Mouse (Mus musculus): Measurements from ENCODE around the gene Adap1. TPM values are rescaled to one million over a fixed set of nuclear protein-coding genes. Genes with fewer than 3 reads are reported as not detected.

Gene Adap1
- polyA plus RNA-seq, 1 experiment from 2014 or later: 0.63 TPM

DNA sequence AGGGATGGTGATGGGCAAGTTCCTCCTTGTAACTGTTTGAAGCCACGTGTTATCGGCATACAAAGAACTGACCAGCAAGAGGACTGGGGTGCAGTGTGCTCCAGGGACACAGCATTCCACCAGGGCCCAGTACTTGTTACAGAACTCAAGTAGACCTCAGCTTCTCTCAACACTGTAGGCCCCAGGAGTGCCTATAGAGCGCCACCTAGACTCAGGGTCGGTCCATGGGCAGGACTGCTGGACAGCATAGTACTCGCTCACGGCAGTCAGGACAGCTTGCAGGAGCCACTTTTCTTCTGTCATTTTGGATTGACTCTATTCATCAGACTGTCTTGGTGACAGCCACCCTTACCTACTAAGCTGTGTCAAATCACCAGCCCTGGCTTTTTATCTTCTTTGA is 70.5 kb downstream of the Adap1 start:
- Histone ChIP-seq H3K4me3 (no peak overlapping the region), H3K4me1 (peaks cover 28% of the 10 kb centered on the region), H3K9ac (no peak overlapping the region), H3K27me3 (no peaks in the 10 kb centered on the region), H3K27ac (no peak overlapping the region), H3K4me2 (no peak overlapping the region), H3K9me3 (no peaks in the 10 kb centered on the region), H3K36me3 (peaks cover 41% of the 10 kb centered on the region)
- no peak for ATAC-seq (ENCODE audit: insufficient number of reproducible peaks, insufficient read depth, low FRiP score, low TSS enrichment, low read depth)
- 82% methylated on average over 6 of the region's 6 CpGs for WGBS

DNA sequence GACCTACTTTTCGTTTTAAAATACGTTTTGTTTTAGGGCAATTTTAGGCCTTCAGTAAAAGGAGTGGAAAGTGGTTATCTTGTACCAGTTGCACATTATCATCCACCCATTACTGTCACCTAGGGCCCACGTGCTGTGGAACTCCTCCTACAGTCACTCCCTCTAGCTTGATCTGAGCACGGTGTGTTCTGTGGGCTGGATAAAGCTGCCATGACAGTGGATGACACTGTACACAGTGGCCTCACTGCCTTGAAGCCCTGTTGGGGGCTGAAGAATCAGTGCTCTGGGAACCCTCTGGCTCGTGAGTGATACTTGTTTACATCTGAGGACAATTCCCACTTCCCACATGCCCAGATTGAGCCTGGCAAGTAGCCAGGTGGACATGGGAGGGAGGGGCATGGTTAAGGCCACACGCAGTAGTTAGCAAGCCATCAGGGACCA is 72.1 kb downstream of the Adap1 start:
- 6% methylated on average over 6 of the region's 6 CpGs for WGBS

DNA sequence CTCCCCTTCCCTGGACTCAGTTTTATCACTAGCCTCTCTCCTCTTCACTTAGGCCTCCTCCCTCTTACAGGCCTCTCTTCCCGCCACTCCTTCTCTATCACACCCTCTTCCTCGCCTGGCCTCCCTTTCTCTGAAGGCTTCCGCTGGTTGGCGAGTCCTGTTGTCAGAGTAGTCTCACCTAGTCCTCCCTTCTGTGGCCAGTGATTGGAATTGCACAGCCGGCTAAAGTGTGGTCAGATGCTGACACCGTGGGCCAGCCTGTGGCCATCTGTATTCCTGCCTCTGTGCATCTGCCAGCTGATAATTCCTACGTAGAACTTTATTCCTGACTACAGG is 72.5 kb downstream of the Adap1 start:
- H3K4me1 ChIP-seq: peaks cover 28% of the 10 kb centered on the region
- H3K4me3 ChIP-seq: peak overlapping the region; percentile 83
- H3K27me3 ChIP-seq: no peaks in the 10 kb centered on the region
- H3K9ac ChIP-seq: peak overlapping the region; percentile 93
- H3K27ac ChIP-seq: peak overlapping the region; percentile 92
- no peak; the same call in 1 of the 2 replicates for ATAC-seq (ENCODE audit: insufficient number of reproducible peaks, insufficient read depth, low FRiP score, low TSS enrichment, low read depth)
- WGBS: 0% methylated on average over 7 of the region's 7 CpGs
- H3K4me2 ChIP-seq: peak overlapping the region; percentile 94
- peaks cover 48% of the 10 kb centered on the region for H3K36me3 ChIP-seq
- no peaks in the 10 kb centered on the region for H3K9me3 ChIP-seq

More for the DNA sequence above, 72.1 kb downstream of the Adap1 start:
- H3K4me3 ChIP-seq: peak overlapping the region; percentile 83
- peak overlapping the region; percentile 93 for H3K9ac ChIP-seq
- peaks cover 48% of the 10 kb centered on the region for H3K36me3 ChIP-seq
- peak overlapping the region; percentile 92 for H3K27ac ChIP-seq
- H3K4me1 ChIP-seq: peaks cover 28% of the 10 kb centered on the region
- no peaks in the 10 kb centered on the region for H3K9me3 ChIP-seq
- no peak for ATAC-seq (ENCODE audit: insufficient number of reproducible peaks, insufficient read depth, low FRiP score, low TSS enrichment, low read depth)
- peak overlapping the region; percentile 94 for H3K4me2 ChIP-seq
- no peaks in the 10 kb centered on the region for H3K27me3 ChIP-seq

DNA sequence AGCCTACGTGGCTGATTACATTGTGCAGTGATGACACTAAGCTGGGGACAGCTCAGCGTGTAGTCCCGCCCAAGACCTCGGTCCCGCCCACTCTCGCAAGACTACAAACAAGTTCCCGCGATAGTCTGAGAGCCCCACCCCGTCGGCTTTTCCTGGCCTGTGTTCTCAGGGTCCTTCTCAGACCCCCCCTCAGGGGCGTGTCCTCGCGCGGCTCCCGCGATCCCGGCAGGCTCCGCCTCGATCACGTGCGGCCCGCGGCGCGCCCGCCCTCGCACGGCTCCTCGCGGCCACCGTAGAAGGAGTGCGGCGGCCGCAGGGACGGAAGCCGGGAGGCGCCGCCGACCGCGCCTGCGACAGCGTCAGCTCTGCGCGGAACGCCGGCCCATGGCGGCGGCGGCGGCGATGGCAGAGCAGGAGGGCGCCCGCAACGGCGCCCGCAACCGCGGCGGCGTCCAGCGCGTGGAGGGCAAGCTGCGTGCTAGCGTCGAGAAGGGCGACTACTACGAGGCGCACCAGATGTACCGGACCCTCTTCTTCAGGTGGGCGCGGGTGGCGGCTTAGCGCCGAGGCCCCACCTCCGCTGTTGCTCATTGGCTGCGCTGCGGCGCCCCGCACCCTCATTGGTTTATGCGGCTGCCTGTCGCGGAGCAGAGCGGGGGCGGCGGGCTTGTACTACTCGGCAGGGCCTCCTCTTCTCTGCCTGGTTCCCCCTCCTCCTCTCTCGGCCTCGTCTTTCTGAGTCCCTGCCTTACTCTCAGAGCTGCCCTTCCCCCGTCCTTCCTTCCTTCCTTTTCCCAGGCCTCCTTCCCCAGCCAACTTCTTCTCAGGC is 73.1 kb downstream of the Adap1 start, which contains the start of gene Get4:
Gene Get4, plus strand, starts transcription at position 244 of the 829 bp plus-strand sequence.
- WGBS: under 1% methylated on average over 89 of the region's 90 CpGs

DNA sequence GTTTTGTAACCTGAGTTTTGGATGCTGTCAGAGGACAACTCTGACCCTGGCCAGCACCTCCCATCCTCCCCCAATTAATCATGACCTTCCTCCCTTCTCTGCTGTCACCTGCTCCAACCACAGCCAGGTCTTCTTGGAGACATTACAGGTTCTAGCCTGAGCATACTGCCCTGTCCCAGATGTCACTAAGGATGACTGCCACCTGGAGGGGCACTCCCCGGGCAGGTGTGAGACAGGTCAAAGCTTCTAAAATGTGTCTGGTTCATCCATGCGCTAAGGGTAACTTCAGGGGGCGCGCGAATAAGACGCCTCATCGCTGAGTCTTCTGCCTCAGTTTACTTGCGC is 73.7 kb downstream of the Adap1 start:
- peak overlapping the region; percentile 79 for H3K9ac ChIP-seq
- H3K4me3 ChIP-seq: peak overlapping the region; percentile 83
- ATAC-seq (ENCODE audit: insufficient number of reproducible peaks, insufficient read depth, low FRiP score, low TSS enrichment, low read depth): no peak; the same call in 1 of the 2 replicates
- H3K36me3 ChIP-seq: peaks cover 48% of the 10 kb centered on the region
- peak overlapping the region; percentile 94 for H3K4me2 ChIP-seq
- peaks cover 28% of the 10 kb centered on the region for H3K4me1 ChIP-seq
- H3K27ac ChIP-seq: peak overlapping the region; percentile 80
- H3K27me3 ChIP-seq: no peaks in the 10 kb centered on the region
- under 1% methylated on average over 8 of the region's 8 CpGs for WGBS
- H3K9me3 ChIP-seq: no peaks in the 10 kb centered on the region

More for the DNA sequence above, 73.1 kb downstream of the Adap1 start, which contains the start of gene Get4:
- peak within 1 kb of the TSS; percentile 92 for H3K27ac ChIP-seq
- H3K27me3 ChIP-seq: no peaks in the 10 kb centered on the region
- peak; percentile 96 for ATAC-seq (ENCODE audit: insufficient number of reproducible peaks, insufficient read depth, low FRiP score, low TSS enrichment, low read depth)
- H3K4me2 ChIP-seq: peak within 1 kb of the TSS; percentile 94
- peak within 1 kb of the TSS; percentile 93 for H3K9ac ChIP-seq
- peaks cover 48% of the 10 kb centered on the region for H3K36me3 ChIP-seq
- peaks cover 28% of the 10 kb centered on the region for H3K4me1 ChIP-seq
- H3K4me3 ChIP-seq: peak within 1 kb of the TSS; percentile 83
- H3K9me3 ChIP-seq: no peaks in the 10 kb centered on the region

DNA sequence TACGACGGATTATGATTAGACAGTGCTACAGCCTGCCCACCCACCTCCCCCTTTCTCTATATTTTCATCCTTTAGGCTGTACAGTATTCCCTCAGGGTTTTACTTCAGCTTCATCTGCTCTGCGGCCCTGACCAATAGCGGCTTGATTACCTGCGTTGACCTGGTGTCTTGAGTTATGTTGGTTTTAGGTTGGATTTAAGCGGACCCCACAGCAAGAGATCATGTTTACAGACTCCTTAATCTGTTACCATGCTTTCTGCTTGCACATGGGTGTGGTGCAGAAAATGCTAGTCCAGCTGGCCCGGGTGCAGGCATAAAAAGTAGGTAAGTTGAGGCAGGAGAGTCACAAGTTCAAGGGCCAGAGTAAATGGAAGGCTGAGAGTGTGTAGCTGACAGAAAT is 74.1 kb downstream of the Adap1 start:
- Histone ChIP-seq H3K4me3 (peak overlapping the region; percentile 83; the same call in 1 of the 2 replicates), H3K4me1 (peaks cover 28% of the 10 kb centered on the region), H3K36me3 (peaks cover 51% of the 10 kb centered on the region), H3K27me3 (no peaks in the 10 kb centered on the region), H3K4me2 (peak overlapping the region; percentile 94), H3K9me3 (no peaks in the 10 kb centered on the region), H3K9ac (peak overlapping the region; percentile 79), H3K27ac (peak overlapping the region; percentile 80)
- no peak for ATAC-seq (ENCODE audit: insufficient number of reproducible peaks, insufficient read depth, low FRiP score, low TSS enrichment, low read depth)
- 86% methylated on average over 7 of the region's 7 CpGs for WGBS

DNA sequence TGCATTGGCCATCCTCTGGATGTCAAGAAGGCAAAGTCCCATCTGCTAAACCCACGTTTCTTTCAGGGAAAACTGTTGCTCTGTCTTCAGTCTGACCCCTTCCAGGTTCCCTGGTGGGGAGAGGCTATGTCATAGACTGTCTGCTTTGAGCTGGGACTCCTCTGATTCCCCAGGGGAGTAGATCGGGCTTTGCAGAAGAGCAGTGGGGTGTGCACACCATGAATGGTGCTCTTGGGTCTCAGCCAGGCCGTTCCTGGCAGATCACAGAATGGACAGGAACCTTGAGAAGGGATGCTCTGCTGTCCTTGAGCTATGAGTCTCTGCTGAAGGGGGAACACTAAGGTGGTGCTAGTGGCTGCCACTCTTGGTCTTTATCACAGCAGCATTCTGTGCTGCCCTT is 76.6 kb downstream of the Adap1 start:
- H3K4me3 ChIP-seq: no peak overlapping the region
- no peak overlapping the region for H3K27ac ChIP-seq
- H3K4me2 ChIP-seq: no peak overlapping the region
- H3K4me1 ChIP-seq: peaks cover 14% of the 10 kb centered on the region
- peaks cover 68% of the 10 kb centered on the region for H3K36me3 ChIP-seq
- no peaks in the 10 kb centered on the region for H3K27me3 ChIP-seq
- H3K9ac ChIP-seq: no peak overlapping the region
- H3K9me3 ChIP-seq: no peaks in the 10 kb centered on the region
- 85% methylated on average over 3 of the region's 3 CpGs for WGBS
- no peak for ATAC-seq (ENCODE audit: insufficient number of reproducible peaks, insufficient read depth, low FRiP score, low TSS enrichment, low read depth)

DNA sequence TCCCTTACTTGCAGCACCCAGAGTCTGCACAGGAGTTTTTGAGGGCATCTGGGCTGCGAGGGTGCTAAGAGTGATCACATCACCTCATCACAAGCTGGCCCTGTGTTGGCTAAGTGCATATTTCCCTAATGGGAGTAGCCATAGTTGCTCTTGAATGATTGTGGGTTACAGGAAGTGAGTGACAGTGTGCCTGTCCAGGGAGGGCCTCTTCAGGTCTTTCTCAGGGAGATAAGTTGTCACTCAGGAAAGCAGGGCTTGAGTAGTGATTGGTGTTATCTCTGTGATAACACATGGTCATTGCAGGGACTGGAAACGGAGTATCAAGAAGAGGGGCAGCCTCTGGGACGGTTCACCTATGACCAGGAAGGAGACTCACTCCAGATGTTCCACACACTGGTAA is 77.7 kb downstream of the Adap1 start:
- Histone ChIP-seq H3K27ac (no peak overlapping the region), H3K9ac (no peak overlapping the region), H3K36me3 (peaks cover 76% of the 10 kb centered on the region), H3K4me3 (no peak overlapping the region), H3K9me3 (no peaks in the 10 kb centered on the region), H3K4me2 (no peak overlapping the region), H3K4me1 (peaks cover 6% of the 10 kb centered on the region), H3K27me3 (no peaks in the 10 kb centered on the region)
- 86% methylated on average over 3 of the region's 3 CpGs for WGBS
- no peak for ATAC-seq (ENCODE audit: insufficient number of reproducible peaks, insufficient read depth, low FRiP score, low TSS enrichment, low read depth)

DNA sequence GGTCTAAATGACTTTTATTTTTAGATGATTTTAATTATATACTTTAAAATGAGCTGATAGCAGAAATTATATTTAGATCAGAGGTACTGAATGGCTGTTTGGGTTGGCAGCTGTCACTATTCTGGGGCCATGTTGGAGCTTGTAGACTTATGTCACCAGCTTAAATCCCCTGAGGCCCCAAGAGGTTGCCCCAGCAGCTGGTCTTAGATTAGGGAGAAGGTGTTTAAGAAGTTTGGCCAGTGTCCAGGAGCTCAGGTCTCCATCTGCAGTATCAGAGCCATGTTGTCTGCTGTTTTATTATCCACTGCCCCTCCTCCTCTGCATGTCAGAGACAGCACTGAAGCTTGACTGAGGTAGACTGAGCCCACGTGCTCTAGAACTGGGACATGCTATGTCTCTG is 82.0 kb downstream of the Adap1 start:
- no peaks in the 10 kb centered on the region for H3K27me3 ChIP-seq
- no peak overlapping the region for H3K4me2 ChIP-seq
- ATAC-seq (ENCODE audit: insufficient number of reproducible peaks, insufficient read depth, low FRiP score, low TSS enrichment, low read depth): no peak
- no peaks in the 10 kb centered on the region for H3K9me3 ChIP-seq
- no peak overlapping the region for H3K9ac ChIP-seq
- no peaks in the 10 kb centered on the region for H3K4me1 ChIP-seq
- H3K36me3 ChIP-seq: peaks cover 97% of the 10 kb centered on the region
- H3K4me3 ChIP-seq: no peak overlapping the region
- WGBS: 72% methylated on average over 1 of the region's 1 CpGs
- H3K27ac ChIP-seq: no peak overlapping the region

DNA sequence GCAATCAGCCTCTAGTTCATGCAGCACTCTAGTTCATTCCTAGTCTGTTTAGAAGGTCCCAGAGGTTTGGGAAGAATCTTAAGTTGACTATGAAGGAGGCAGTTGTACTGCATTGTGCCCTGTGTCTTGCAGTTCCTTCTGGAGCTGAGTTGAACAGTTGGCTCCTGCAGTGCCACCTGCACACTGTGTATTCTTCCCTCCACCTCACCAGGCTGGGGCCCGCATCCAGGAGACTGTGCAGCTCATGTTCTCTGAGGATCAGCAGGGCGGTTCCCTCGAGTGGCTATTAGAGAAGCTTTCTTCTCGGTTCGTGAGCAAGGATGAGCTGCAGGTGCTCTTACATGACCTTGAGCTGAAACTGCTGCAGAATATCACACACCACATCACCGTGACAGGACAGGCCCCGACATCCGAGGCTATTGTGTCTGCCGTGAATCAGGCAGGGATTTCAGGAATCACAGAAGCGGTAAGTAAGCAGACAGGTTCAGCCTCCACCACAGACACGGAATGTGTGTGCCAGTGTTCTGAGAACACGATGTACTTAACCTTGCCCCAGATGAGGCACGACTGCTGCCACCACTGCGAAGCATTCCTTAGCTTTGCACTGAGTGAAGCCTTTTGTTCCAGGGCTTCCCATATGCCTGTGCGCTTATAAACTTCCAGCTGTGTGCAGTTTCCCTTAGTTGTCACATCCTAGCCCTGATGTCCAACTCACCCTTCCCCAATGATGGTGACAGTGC is 84.2 kb downstream of the Adap1 start:
- no peak overlapping the region for H3K4me2 ChIP-seq
- no peaks in the 10 kb centered on the region for H3K9me3 ChIP-seq
- no peaks in the 10 kb centered on the region for H3K27me3 ChIP-seq
- H3K4me1 ChIP-seq: no peaks in the 10 kb centered on the region
- H3K9ac ChIP-seq: no peak overlapping the region
- WGBS: 91% methylated on average over 15 of the region's 15 CpGs
- peaks cover 97% of the 10 kb centered on the region for H3K36me3 ChIP-seq
- ATAC-seq (ENCODE audit: insufficient number of reproducible peaks, insufficient read depth, low FRiP score, low TSS enrichment, low read depth): no peak
- no peak overlapping the region for H3K27ac ChIP-seq
- H3K4me3 ChIP-seq: no peak overlapping the region

DNA sequence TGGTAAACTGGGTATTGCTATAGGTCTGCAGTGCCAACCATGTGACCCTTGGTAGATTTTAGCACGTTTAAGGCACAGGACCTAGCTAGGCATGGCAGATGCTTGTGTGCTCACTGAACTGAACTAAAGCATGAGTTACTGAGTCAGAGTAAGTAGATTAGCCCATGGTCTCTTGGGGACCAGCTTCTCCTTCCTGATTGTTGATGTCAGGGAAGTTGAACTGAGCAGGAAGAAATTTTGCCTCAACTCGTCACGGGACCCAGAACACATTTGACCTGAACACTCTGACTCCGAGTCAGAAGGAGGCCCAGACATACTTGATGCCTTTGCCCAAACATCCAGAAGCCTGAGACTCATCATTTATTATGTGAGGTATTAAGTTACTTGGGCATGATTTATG is 88.0 kb downstream of the Adap1 start:
- no peaks in the 10 kb centered on the region for H3K4me1 ChIP-seq
- ATAC-seq (ENCODE audit: insufficient number of reproducible peaks, insufficient read depth, low FRiP score, low TSS enrichment, low read depth): no peak
- no peak overlapping the region for H3K9ac ChIP-seq
- H3K36me3 ChIP-seq: peaks cover 96% of the 10 kb centered on the region
- H3K27me3 ChIP-seq: no peaks in the 10 kb centered on the region
- no peak overlapping the region for H3K4me3 ChIP-seq
- H3K4me2 ChIP-seq: no peak overlapping the region
- no peaks in the 10 kb centered on the region for H3K9me3 ChIP-seq
- 76% methylated on average over 4 of the region's 4 CpGs for WGBS
- H3K27ac ChIP-seq: no peak overlapping the region

DNA sequence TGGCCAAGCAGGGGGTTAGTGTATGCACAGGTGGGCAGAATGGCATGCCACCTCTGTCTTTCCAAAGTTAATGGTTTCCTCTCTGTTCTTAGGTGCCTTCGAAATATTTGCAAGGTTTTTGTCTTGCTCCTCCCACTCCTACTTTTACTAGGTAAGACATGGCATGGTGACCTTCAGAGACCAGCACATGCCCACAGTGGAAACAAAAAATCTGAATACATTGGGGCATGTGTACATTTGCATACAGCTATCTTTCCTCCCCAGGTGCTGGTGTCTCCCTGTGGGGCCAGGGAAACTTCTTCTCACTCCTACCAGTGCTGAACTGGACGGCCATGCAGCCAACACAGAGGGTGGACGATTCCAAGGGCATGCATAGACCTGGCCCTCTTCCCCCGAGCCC is 91.0 kb downstream of the Adap1 start:
- 96% methylated on average over 4 of the region's 4 CpGs for WGBS
- peaks cover 94% of the 10 kb centered on the region for H3K36me3 ChIP-seq

More for the DNA sequence above, 91.0 kb downstream of the Adap1 start:
- H3K4me1 ChIP-seq: no peaks in the 10 kb centered on the region
- no peak overlapping the region for H3K4me2 ChIP-seq
- no peak overlapping the region for H3K4me3 ChIP-seq
- no peak overlapping the region for H3K27ac ChIP-seq
- no peaks in the 10 kb centered on the region for H3K27me3 ChIP-seq
- ATAC-seq (ENCODE audit: insufficient number of reproducible peaks, insufficient read depth, low FRiP score, low TSS enrichment, low read depth): no peak
- H3K9me3 ChIP-seq: no peaks in the 10 kb centered on the region
- H3K9ac ChIP-seq: no peak overlapping the region

Data from embryonic facial prominence, embryonic 13.5 days (tissue).